Mouse (Mus musculus): ENCODE results near the gene Urod. TPM values are rescaled to one million over a fixed set of nuclear protein-coding genes. Genes with fewer than 3 reads are reported as not detected.

The Urod gene
- total and polyA plus RNA-seq, 2 experiments from 2014 or later, result 54.0 to 64.4 TPM

DNA sequence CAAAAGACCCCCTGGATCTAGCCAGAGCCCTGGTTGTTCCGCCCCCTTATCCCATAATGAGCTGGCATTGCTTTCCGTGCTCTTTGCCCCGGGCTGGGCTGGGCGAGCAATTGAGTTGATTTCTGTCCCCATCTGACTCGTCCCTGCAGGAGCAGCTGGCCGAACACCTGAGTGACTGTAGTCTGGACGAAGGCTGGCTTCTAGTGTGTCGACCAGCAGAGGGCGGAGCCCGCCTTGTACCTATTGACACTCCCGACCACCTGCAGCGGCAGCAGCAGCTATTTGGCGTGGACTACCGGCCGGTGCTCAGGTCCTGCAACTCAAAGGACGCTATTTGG lies 1.6 kb upstream of the Urod start:
- peak overlapping the region; percentile 91 for H3K4me2 ChIP-seq (ENCODE audit: low read depth, low read length)
- under 1% methylated on average over 16 of the region's 16 CpGs for WGBS
- ATAC-seq (peak; percentile 30), DNase-seq (ENCODE audit: low spot score) (peak; percentile 78)
- H3K4me3 ChIP-seq (ENCODE audit: low read length), result peak overlapping the region; percentile 84
- no peaks in the 10 kb centered on the region for H3K27me3 ChIP-seq (ENCODE audit: insufficient read depth, low read length)
- peak overlapping the region; percentile 86 for H3K9ac ChIP-seq (replicated peaks; ENCODE audit: low read length)
- peaks cover 13% of the 10 kb centered on the region; the same call in 1 of the 2 replicates for H3K36me3 ChIP-seq (ENCODE audit: insufficient read depth, low read length)
- H3K4me1 ChIP-seq (ENCODE audit: insufficient read depth, low read length), result peaks cover 17% of the 10 kb centered on the region
- peak overlapping the region; percentile 85 for H3K27ac ChIP-seq
- no peaks in the 10 kb centered on the region for H3K9me3 ChIP-seq (ENCODE audit: low read length)
- TF ChIP-seq CTCF (IDR thresholded peaks at IDR 0.05; ENCODE audit: low read depth), result peak; percentile 67

- Histone ChIP-seq H3K9ac (replicated peaks; ENCODE audit: low read length) (peak within 1 kb of the TSS; percentile 86), H3K4me1 (ENCODE audit: insufficient read depth, low read length) (peaks cover 17% of the 10 kb centered on the region), H3K27me3 (ENCODE audit: insufficient read depth, low read length) (no peaks in the 10 kb centered on the region), H3K4me3 (ENCODE audit: low read length) (peak within 1 kb of the TSS; percentile 84), H3K36me3 (ENCODE audit: insufficient read depth, low read length) (peaks cover 8% of the 10 kb centered on the region; the same call in 1 of the 2 replicates), H3K9me3 (ENCODE audit: low read length) (no peaks in the 10 kb centered on the region), H3K27ac (peak within 1 kb of the TSS; percentile 85), H3K4me2 (ENCODE audit: low read depth, low read length) (peak within 1 kb of the TSS; percentile 91)
- no peak for TF ChIP-seq CTCF (IDR thresholded peaks at IDR 0.05; ENCODE audit: low read depth)
- ATAC-seq (peak; percentile 43), DNase-seq (ENCODE audit: low spot score) (peak; percentile 78)
- WGBS, result under 1% methylated on average over 58 of the region's 58 CpGs
Measured at GRCm38 (mm10) chr4:116995131-116995797, 1.1 kb upstream of the Urod start, which contains the start of gene Hectd3. Gene Hectd3, plus strand, starts transcription at chr4:116995317.

GRCm38 (mm10) chr4:116991366-116991765 lies 2.8 kb downstream of the Urod start:
- DNase-seq (ENCODE audit: low spot score) (peak; percentile 89), ATAC-seq (peak; percentile 22; the same call in 1 of the 2 replicates)
- Histone ChIP-seq H3K4me3 (ENCODE audit: low read length) (no peak overlapping the region), H3K36me3 (ENCODE audit: insufficient read depth, low read length) (0 out of 2 replicates have a peak, but pooled peaks cover 6% of the 10 kb centered on the region), H3K4me1 (ENCODE audit: insufficient read depth, low read length) (peaks cover 16% of the 10 kb centered on the region), H3K27ac (no peak overlapping the region), H3K4me2 (ENCODE audit: low read depth, low read length) (no peak overlapping the region), H3K9me3 (ENCODE audit: low read length) (no peaks in the 10 kb centered on the region), H3K27me3 (ENCODE audit: insufficient read depth, low read length) (no peaks in the 10 kb centered on the region), H3K9ac (replicated peaks; ENCODE audit: low read length) (no peak overlapping the region)
- TF ChIP-seq CTCF (IDR thresholded peaks at IDR 0.05; ENCODE audit: low read depth), result peak; percentile 96
- 11% methylated on average over 7 of the region's 7 CpGs for WGBS

DNA sequence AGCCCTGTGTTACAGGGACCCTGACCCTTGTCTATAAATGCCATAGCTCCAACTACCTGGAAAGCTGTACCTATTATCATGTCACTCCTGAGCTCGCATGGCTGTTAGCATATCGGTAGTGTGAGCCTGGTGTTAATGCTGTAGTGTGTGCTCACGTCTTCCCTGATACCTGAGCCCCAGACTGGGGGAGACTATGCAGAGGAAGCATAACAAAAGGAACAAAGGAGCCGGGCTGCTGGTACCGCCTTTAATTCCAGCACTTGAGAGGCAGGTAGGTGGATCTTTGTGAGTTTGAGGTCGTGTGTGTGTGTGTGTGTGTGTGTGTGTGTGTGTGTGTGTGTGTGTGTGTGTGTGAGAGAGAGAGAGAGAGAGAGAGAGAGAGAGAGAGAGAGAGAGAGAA lies 4.5 kb downstream of the Urod start:
- Histone ChIP-seq H3K4me1 (ENCODE audit: insufficient read depth, low read length) (peaks cover 9% of the 10 kb centered on the region; the same call in 1 of the 2 replicates), H3K9me3 (ENCODE audit: low read length) (no peaks in the 10 kb centered on the region), H3K9ac (replicated peaks; ENCODE audit: low read length) (no peak overlapping the region), H3K27me3 (ENCODE audit: insufficient read depth, low read length) (no peaks in the 10 kb centered on the region), H3K36me3 (ENCODE audit: insufficient read depth, low read length) (0 out of 2 replicates have a peak, but pooled peaks cover 6% of the 10 kb centered on the region), H3K27ac (no peak overlapping the region), H3K4me2 (ENCODE audit: low read depth, low read length) (no peak overlapping the region), H3K4me3 (ENCODE audit: low read length) (no peak overlapping the region)
- no peak for TF ChIP-seq CTCF (IDR thresholded peaks at IDR 0.05; ENCODE audit: low read depth)
- no peak for ATAC-seq
- WGBS, result 56% methylated on average over 6 of the region's 6 CpGs
- DNase-seq (ENCODE audit: low spot score), result no peak

DNA sequence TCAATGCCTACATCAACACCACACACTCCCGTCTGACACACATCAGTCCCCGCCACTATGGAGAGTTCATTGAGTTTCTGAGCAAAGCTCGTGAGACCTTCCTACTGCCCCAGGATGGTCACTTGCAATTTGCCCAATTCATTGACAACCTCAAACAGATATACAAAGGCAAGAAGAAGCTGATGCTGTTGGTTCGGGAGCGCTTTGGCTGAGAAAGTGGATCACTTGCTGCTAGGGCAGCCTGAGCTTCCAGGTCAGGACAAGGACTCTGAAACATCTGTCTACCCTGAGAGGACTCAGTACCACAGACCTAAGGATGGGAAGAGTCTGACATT lies 7.1 kb downstream of the Urod start:
- Histone ChIP-seq H3K9ac (replicated peaks; ENCODE audit: low read length) (no peak overlapping the region), H3K4me3 (ENCODE audit: low read length) (no peak overlapping the region), H3K9me3 (ENCODE audit: low read length) (no peaks in the 10 kb centered on the region), H3K4me1 (ENCODE audit: insufficient read depth, low read length) (no peaks in the 10 kb centered on the region), H3K27me3 (ENCODE audit: insufficient read depth, low read length) (no peaks in the 10 kb centered on the region), H3K4me2 (ENCODE audit: low read depth, low read length) (no peak overlapping the region), H3K36me3 (ENCODE audit: insufficient read depth, low read length) (0 out of 2 replicates have a peak, but pooled peaks cover 6% of the 10 kb centered on the region), H3K27ac (no peak overlapping the region)
- ATAC-seq, result no peak
- no peak for TF ChIP-seq CTCF (IDR thresholded peaks at IDR 0.05; ENCODE audit: low read depth)
- no peak for DNase-seq (ENCODE audit: low spot score)
- WGBS, result 63% methylated on average over 5 of the region's 5 CpGs

GRCm38 (mm10) chr4:116986400-116987121 lies 7.7 kb downstream of the Urod start:
- TF ChIP-seq CTCF (IDR thresholded peaks at IDR 0.05; ENCODE audit: low read depth), result peak; percentile 98
- WGBS, result 55% methylated on average over 17 of the region's 17 CpGs
- H3K36me3 ChIP-seq (ENCODE audit: insufficient read depth, low read length), result peaks cover 9% of the 10 kb centered on the region
- H3K4me3 ChIP-seq (ENCODE audit: low read length), result no peak overlapping the region
- H3K4me2 ChIP-seq (ENCODE audit: low read depth, low read length), result no peak overlapping the region
- no peaks in the 10 kb centered on the region for H3K27me3 ChIP-seq (ENCODE audit: insufficient read depth, low read length)
- DNase-seq (ENCODE audit: low spot score) (peak; percentile 91), ATAC-seq (peak; percentile 94)
- no peaks in the 10 kb centered on the region for H3K4me1 ChIP-seq (ENCODE audit: insufficient read depth, low read length)
- H3K9ac ChIP-seq (replicated peaks; ENCODE audit: low read length), result no peak overlapping the region
- H3K9me3 ChIP-seq (ENCODE audit: low read length), result no peaks in the 10 kb centered on the region
- H3K27ac ChIP-seq, result 0 out of 2 replicates have a peak overlapping the region, but pooled peaks have one; percentile 11

All from hindbrain, postnatal 0 days (tissue).